Mouse (Mus musculus) CD8-positive naive resting alpha-beta T cell, adult 57 days (primary cell): ENCODE results near the gene Cyp4a29. TPM values are rescaled to one million over a fixed set of nuclear protein-coding genes. Genes with fewer than 3 reads are reported as not detected.

ENCODE experiments used
- total RNA-seq: library from RNA; stranded (reverse); gene quantifications from one replicate; pipeline ENCODE4 v1.2.4, GENCODE M21; 2023

Gene Cyp4a29
- not detected for total RNA-seq

GRCm38 (mm10) chr4:115241784-115242183 lies at the start of gene Cyp4a29:
TSS of gene Cyp4a29 (plus strand) at chr4:115242084.

DNA sequence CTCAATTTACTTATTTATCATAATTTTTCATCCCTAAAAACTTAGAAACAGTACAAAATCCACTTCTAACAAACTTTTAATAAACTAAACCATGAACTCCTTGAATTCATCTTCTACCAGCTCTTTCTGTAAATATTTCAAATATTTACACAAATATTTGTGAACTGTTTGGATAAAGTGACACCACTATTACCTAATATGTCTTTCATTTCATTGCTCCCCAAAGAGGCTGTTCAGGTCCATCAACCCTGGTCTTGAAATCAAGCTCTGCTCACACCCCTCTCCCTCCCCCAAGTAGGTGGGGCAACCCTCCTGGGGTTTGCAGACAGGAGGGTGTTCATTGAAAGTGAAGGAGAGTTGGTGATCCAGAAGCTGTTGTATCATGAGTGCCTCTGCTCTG lies 56.9 kb downstream of the Cyp4a29 start, which contains the start of gene Cyp4a12a:
Gene Cyp4a12a, plus strand, starts transcription at position 301 of the 400 bp plus-strand sequence.

Other genes with a start within 250 kb of the Cyp4a29 start
- gene Stil, start 241.9 kb upstream of the Cyp4a29 start, total RNA-seq = 0.24 TPM
- gene Tal1, start 185.7 kb upstream of the Cyp4a29 start, total RNA-seq = 0.34 TPM
- gene Pdzk1ip1, start 153.4 kb upstream of the Cyp4a29 start, total RNA-seq = not detected
- not detected for gene Cyp4x1, start 107.8 kb upstream of the Cyp4a29 start, total RNA-seq
- not detected for gene Cyp4a12a, start 57.0 kb downstream of the Cyp4a29 start, total RNA-seq
- not detected for gene Cyp4a12b, start 169.5 kb downstream of the Cyp4a29 start, total RNA-seq
- gene Cyp4a30b, start 210.5 kb downstream of the Cyp4a29 start, total RNA-seq = not detected